Mouse (Mus musculus): ENCODE data around the gene Msh4.

The Msh4 gene

DNA sequence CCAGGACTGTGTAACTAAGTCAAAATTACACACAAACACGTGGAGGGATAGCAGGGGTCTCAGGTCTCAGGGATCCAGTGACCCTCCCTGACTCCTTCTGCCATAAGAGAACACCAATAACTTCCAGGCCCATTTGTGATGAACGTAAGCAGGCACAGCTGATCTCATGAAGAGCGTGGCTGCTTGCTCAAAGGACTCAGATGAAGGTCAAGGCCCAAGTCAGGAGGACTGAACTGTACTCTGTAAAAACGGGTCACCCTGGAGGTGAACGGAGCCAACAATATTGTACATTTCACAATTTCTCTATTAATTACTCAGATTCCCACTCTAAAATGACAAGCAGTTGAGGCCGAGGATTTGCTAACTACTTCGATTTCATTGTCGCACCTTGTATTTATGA is 91.9 kb downstream of the Msh4 start:
- DNase-seq (ENCODE audit: inconsistent ontology term) = no peak

GRCm38 (mm10) chr3:153808406-153808805 is 97.5 kb downstream of the Msh4 start:
- no peak for DNase-seq (ENCODE audit: inconsistent ontology term)

GRCm38 (mm10) chr3:153807444-153808149 is 98.3 kb downstream of the Msh4 start:
- no peak for DNase-seq (ENCODE audit: inconsistent ontology term)

Measured in Muller cell, postnatal 12 days (primary cell).